Mouse (Mus musculus): Measurements from ENCODE around the gene Bves. TPM values are rescaled to one million over a fixed set of nuclear protein-coding genes. Genes with fewer than 3 reads are reported as not detected.

Gene Bves
- total RNA-seq, 2 experiments from 2014 or later: 34.9 to 35.6 TPM

Other genes starting within 250 kb of the Bves start
- gene Popdc3, start 157.7 kb upstream of the Bves start, total RNA-seq (2021): 10 to 100 TPM; 29.2 to 31.0 TPM
- under 1 TPM; 0.16 to 0.17 TPM for gene Lin28b, start 150.6 kb downstream of the Bves start, total RNA-seq (2021)
- 1 to 10 TPM; 6.7 to 8.3 TPM for gene Hace1, start 242.1 kb downstream of the Bves start, total RNA-seq (2021)